Mouse (Mus musculus) stomach, postnatal 0 days (tissue): ENCODE measurements at regions not wholly inside any gene's neighbourhood (a gene's known extent, or its start where the extent isn't known, plus 50 kb on each side); places are given as distances from the start of the nearest gene placed in this dataset.

Experiments
- ATAC-seq: fragments of 200-750 bp; cut with Nextera tagmentation; 2 replicates; pipeline ENCODE4 v1.8.0; 2017; ENCODE audit not compliant: low FRiP score, low TSS enrichment
- DNase-seq: peaks from one replicate; pipeline ENCODE4 v3.0.0-alpha.2; 2016; ENCODE audit warnings: low spot score
- H3K27ac ChIP-seq: fragments of 300-500 bp; sonication (generic); replicated peaks from 2 replicates; pipeline ENCODE4 v1.5.1; 2014; ENCODE audit warnings: mild to moderate bottlenecking, control low read depth
- H3K27me3 ChIP-seq: fragments of 300-500 bp; sonication (generic); 2 replicates; pipeline ENCODE4 v1.6.1; 2014; ENCODE audit warnings: low read length; ENCODE audit not compliant: control insufficient read depth, insufficient read depth
- H3K36me3 ChIP-seq: fragments of 300-500 bp; sonication (generic); 2 replicates; pipeline ENCODE4 v1.6.1; 2014; ENCODE audit warnings: low read length, mixed read lengths; ENCODE audit not compliant: control insufficient read depth, insufficient read depth
- H3K4me1 ChIP-seq: fragments of 300-500 bp; sonication (generic); replicated peaks from 2 replicates; pipeline ENCODE4 v1.6.1; 2014; ENCODE audit warnings: antibody characterized with exemption; ENCODE audit not compliant: control insufficient read depth, insufficient read depth
- H3K4me2 ChIP-seq: fragments of 300-500 bp; sonication (generic); replicated peaks from 2 replicates; pipeline ENCODE4 v1.6.1; 2014; ENCODE audit warnings: low read depth, mild to moderate bottlenecking, control low read depth, moderate library complexity
- H3K4me3 ChIP-seq: fragments of 300-500 bp; sonication (generic); 2 replicates; pipeline ENCODE4 v1.5.1; 2014; ENCODE audit warnings: low read depth, low read length, control low read depth
- H3K9ac ChIP-seq: fragments of 300-500 bp; sonication (generic); 2 replicates; pipeline ENCODE4 v1.6.1; 2014; ENCODE audit warnings: mild to moderate bottlenecking, low read length, control low read depth, mixed read lengths
- H3K9me3 ChIP-seq: fragments of 300-500 bp; sonication (generic); 2 replicates; pipeline ENCODE4 v1.6.1; 2016; ENCODE audit warnings: low read length; ENCODE audit not compliant: control insufficient read depth
- CTCF ChIP-seq: IDR thresholded peaks from 2 replicates; pipeline ENCODE4 v1.5.1; 2016; ENCODE audit warnings: antibody characterized with exemption, low read depth, mild to moderate bottlenecking, moderate library complexity
- EP300 ChIP-seq: optimal IDR thresholded peaks from 2 replicates; pipeline ENCODE3; 2016; ENCODE audit warnings: antibody characterized with exemption
- WGBS: fragments of 180-500 bp; shearing (Covaris S2); extraction: QIAGEN DNeasy Blood & Tissue Kit; methylation state at CpG from one replicate; pipeline ENCODE4 v1.1.7; 2014; 5-methylcytosine and 5-hydroxymethylcytosine counted together

GRCm38 (mm10) chr12:16285061-16285460 lies 325.7 kb downstream of the Lpin1 start:
- H3K4me1 ChIP-seq, result no peaks in the 10 kb centered on the region
- WGBS, result 76% methylated on average over 5 of the region's 5 CpGs
- DNase-seq (no peak), ATAC-seq (no peak)
- no peaks in the 10 kb centered on the region for H3K36me3 ChIP-seq
- TF ChIP-seq EP300 (no peak), CTCF (no peak)
- no peaks in the 10 kb centered on the region for H3K9me3 ChIP-seq
- H3K27ac ChIP-seq, result no peak overlapping the region
- no peak overlapping the region for H3K4me2 ChIP-seq
- no peaks in the 10 kb centered on the region for H3K27me3 ChIP-seq
- H3K4me3 ChIP-seq, result no peak overlapping the region
- H3K9ac ChIP-seq, result no peak overlapping the region

GRCm38 (mm10) chr12:16279146-16279545 lies 331.6 kb downstream of the Lpin1 start:
- no peak overlapping the region for H3K4me3 ChIP-seq
- H3K36me3 ChIP-seq, result no peaks in the 10 kb centered on the region
- no peaks in the 10 kb centered on the region for H3K9me3 ChIP-seq
- DNase-seq, result no peak
- TF ChIP-seq CTCF (no peak), EP300 (no peak)
- no peaks in the 10 kb centered on the region for H3K27me3 ChIP-seq
- H3K9ac ChIP-seq, result no peak overlapping the region
- no peak for ATAC-seq
- no peak overlapping the region for H3K27ac ChIP-seq
- whole genome bisulfite sequencing, result 72% methylated on average over 2 of the region's 2 CpGs
- H3K4me2 ChIP-seq, result no peak overlapping the region
- H3K4me1 ChIP-seq, result no peaks in the 10 kb centered on the region

- no peaks in the 10 kb centered on the region for H3K9me3 ChIP-seq
- no peak overlapping the region for H3K4me3 ChIP-seq
- H3K27ac ChIP-seq, result no peak overlapping the region
- no peak for TF ChIP-seq EP300
- TF ChIP-seq CTCF, result no peak
- no peaks in the 10 kb centered on the region for H3K36me3 ChIP-seq
- no peak overlapping the region for H3K9ac ChIP-seq
- no peak overlapping the region for H3K4me2 ChIP-seq
- H3K4me1 ChIP-seq, result no peaks in the 10 kb centered on the region
- DNase-seq (no peak), ATAC-seq (no peak)
- 71% methylated on average over 4 of the region's 4 CpGs for WGBS
- H3K27me3 ChIP-seq, result no peaks in the 10 kb centered on the region
These were observed 333.0 kb downstream of the Lpin1 start for GRCm38 (mm10) chr12:16277567-16278332.

GRCm38 (mm10) chr12:16277144-16277543 lies 333.6 kb downstream of the Lpin1 start:
- TF ChIP-seq EP300 (no peak), CTCF (no peak)
- Histone ChIP-seq H3K4me2 (no peak overlapping the region), H3K36me3 (no peaks in the 10 kb centered on the region), H3K27me3 (no peaks in the 10 kb centered on the region), H3K4me3 (no peak overlapping the region), H3K9me3 (no peaks in the 10 kb centered on the region), H3K4me1 (no peaks in the 10 kb centered on the region), H3K27ac (no peak overlapping the region), H3K9ac (no peak overlapping the region)
- DNase-seq, result no peak
- ATAC-seq, result no peak
- 73% methylated on average over 2 of the region's 2 CpGs for WGBS

GRCm38 (mm10) chr12:16276301-16276700 lies 334.5 kb downstream of the Lpin1 start:
- Histone ChIP-seq H3K4me3 (no peak overlapping the region), H3K4me1 (no peaks in the 10 kb centered on the region), H3K9ac (no peak overlapping the region), H3K27me3 (no peaks in the 10 kb centered on the region), H3K9me3 (no peaks in the 10 kb centered on the region), H3K4me2 (no peak overlapping the region), H3K27ac (no peak overlapping the region), H3K36me3 (no peaks in the 10 kb centered on the region)
- no peak for DNase-seq
- no peak for TF ChIP-seq CTCF
- TF ChIP-seq EP300, result no peak
- ATAC-seq, result no peak
- WGBS, result 77% methylated on average over 4 of the region's 4 CpGs

GRCm38 (mm10) chr12:16272441-16272840 lies 338.3 kb downstream of the Lpin1 start:
- no peak for TF ChIP-seq EP300
- no peak for TF ChIP-seq CTCF
- Histone ChIP-seq H3K27ac (no peak overlapping the region), H3K36me3 (no peaks in the 10 kb centered on the region), H3K9me3 (no peaks in the 10 kb centered on the region), H3K27me3 (no peaks in the 10 kb centered on the region), H3K4me1 (no peaks in the 10 kb centered on the region), H3K4me3 (no peak overlapping the region), H3K4me2 (no peak overlapping the region), H3K9ac (no peak overlapping the region)
- DNase-seq (no peak), ATAC-seq (no peak)
